Mouse (Mus musculus) NIH3T3 (cell line): ENCODE results near the gene Nup62.

Source experiments
- DNase-seq: peaks from one replicate; pipeline ENCODE4 v3.0.0-alpha.2; 2012; ENCODE audit warnings: low read depth

The Nup62 gene

GRCm38 (mm10) chr7:44815721-44816469, at the start of gene Nup62, which contains the start of gene Il4i1:
Gene Nup62, plus strand, starts transcription at chr7:44816088.
Gene Il4i1, plus strand, starts transcription at chr7:44816387.
- DNase-seq, result peak; percentile 99

- no peak for DNase-seq
These were observed 47.8 kb upstream of the Nup62 start for GRCm38 (mm10) chr7:44768129-44768528.

- DNase-seq, result peak; percentile 94
These were observed 45.8 kb upstream of the Nup62 start for GRCm38 (mm10) chr7:44770046-44770578.

- no peak for DNase-seq
These were observed 43.2 kb upstream of the Nup62 start for GRCm38 (mm10) chr7:44772591-44773204.

GRCm38 (mm10) chr7:44776849-44777498, 38.9 kb upstream of the Nup62 start:
- peak; percentile 90 for DNase-seq

GRCm38 (mm10) chr7:44780101-44780500, 35.8 kb upstream of the Nup62 start:
- DNase-seq, result no peak

GRCm38 (mm10) chr7:44789531-44789930, 26.4 kb upstream of the Nup62 start:
- no peak for DNase-seq

GRCm38 (mm10) chr7:44790066-44790465, 25.8 kb upstream of the Nup62 start:
- no peak for DNase-seq

GRCm38 (mm10) chr7:44792781-44793180, 23.1 kb upstream of the Nup62 start:
- DNase-seq, result no peak

- no peak for DNase-seq
These were observed 7.0 kb upstream of the Nup62 start for GRCm38 (mm10) chr7:44808927-44809326.

GRCm38 (mm10) chr7:44809466-44809865, 6.4 kb upstream of the Nup62 start:
- DNase-seq, result no peak

GRCm38 (mm10) chr7:44810365-44810764, 5.5 kb upstream of the Nup62 start:
- DNase-seq, result no peak

- DNase-seq, result no peak
These were observed 4.9 kb upstream of the Nup62 start for GRCm38 (mm10) chr7:44810819-44811557.

GRCm38 (mm10) chr7:44812651-44813325, 3.1 kb upstream of the Nup62 start:
- DNase-seq, result no peak

- DNase-seq, result no peak
These were observed 1.9 kb upstream of the Nup62 start for GRCm38 (mm10) chr7:44813985-44814384.

- peak; percentile 37 for DNase-seq
These were observed 1.5 kb upstream of the Nup62 start for GRCm38 (mm10) chr7:44814423-44814822.

GRCm38 (mm10) chr7:44814952-44815553, 835 bp upstream of the Nup62 start:
- DNase-seq, result no peak

- peak; percentile 87 for DNase-seq
These were observed 658 bp downstream of the Nup62 start, which contains the start of gene Atf5 for GRCm38 (mm10) chr7:44816470-44817021. Gene Atf5, minus strand, starts transcription at chr7:44816658.

- peak; percentile 34 for DNase-seq
These were observed 1.6 kb downstream of the Nup62 start for GRCm38 (mm10) chr7:44817441-44817840.

- DNase-seq, result peak; percentile 77
These were observed 2.3 kb downstream of the Nup62 start for GRCm38 (mm10) chr7:44818164-44818563.
